Mouse (Mus musculus): ENCODE results near the gene Fntb. TPM values are rescaled to one million over a fixed set of nuclear protein-coding genes. Genes with fewer than 3 reads are reported as not detected.

Gene Fntb
- polyA plus RNA-seq, 1 experiment from 2014 or later = 43.5 TPM

- Histone ChIP-seq H3K4me3 (ENCODE audit: low read depth, low read length) (no peak overlapping the region), H3K9me3 (ENCODE audit: control insufficient read depth, low read length) (no peaks in the 10 kb centered on the region), H3K4me2 (no peak overlapping the region), H3K9ac (ENCODE audit: low read length) (no peak overlapping the region), H3K27ac (ENCODE audit: low read depth, low read length) (no peak overlapping the region), H3K27me3 (ENCODE audit: control insufficient read depth, insufficient read depth, low read length) (peaks cover 12% of the 10 kb centered on the region), H3K36me3 (ENCODE audit: control insufficient read depth, insufficient read depth, low read length) (no peaks in the 10 kb centered on the region), H3K4me1 (ENCODE audit: control insufficient read depth, insufficient read depth, low read length) (peaks cover 27% of the 10 kb centered on the region)
- WGBS = 90% methylated on average over 9 of the region's 9 CpGs
- no peak for DNase-seq (ENCODE audit: low spot score, missing footprints)
- no peak for ATAC-seq (ENCODE audit: low FRiP score)
Measured at GRCm38 (mm10) chr12:76818908-76819307, 53.5 kb downstream of the Fntb start.

DNA sequence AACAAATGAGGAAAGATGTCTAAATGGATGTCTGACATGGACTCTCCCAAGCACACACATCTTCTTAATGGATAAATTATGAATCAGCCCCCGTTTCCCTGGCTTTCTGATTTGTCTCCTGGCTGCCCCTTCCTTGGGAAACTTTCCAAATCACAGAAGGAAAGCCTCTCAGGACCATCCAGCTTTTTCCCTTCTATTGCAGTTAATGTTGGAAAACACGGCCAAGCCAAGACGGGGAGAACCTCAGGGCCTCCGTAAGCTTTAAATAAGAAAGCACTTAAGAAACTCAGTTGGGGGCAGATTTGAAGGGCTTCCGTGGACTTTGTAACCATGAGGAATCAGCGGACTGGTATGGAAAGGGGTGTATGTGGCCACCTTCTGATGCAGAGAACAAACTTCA is 54.4 kb downstream of the Fntb start:
- DNase-seq (ENCODE audit: low spot score, missing footprints) (no peak), ATAC-seq (ENCODE audit: low FRiP score) (no peak)
- Histone ChIP-seq H3K4me2 (no peak overlapping the region), H3K27me3 (ENCODE audit: control insufficient read depth, insufficient read depth, low read length) (peaks cover 12% of the 10 kb centered on the region), H3K36me3 (ENCODE audit: control insufficient read depth, insufficient read depth, low read length) (no peaks in the 10 kb centered on the region), H3K9ac (ENCODE audit: low read length) (no peak overlapping the region), H3K4me1 (ENCODE audit: control insufficient read depth, insufficient read depth, low read length) (peaks cover 27% of the 10 kb centered on the region), H3K4me3 (ENCODE audit: low read depth, low read length) (no peak overlapping the region), H3K27ac (ENCODE audit: low read depth, low read length) (no peak overlapping the region), H3K9me3 (ENCODE audit: control insufficient read depth, low read length) (no peaks in the 10 kb centered on the region)
- 58% methylated on average over 6 of the region's 6 CpGs for WGBS

DNA sequence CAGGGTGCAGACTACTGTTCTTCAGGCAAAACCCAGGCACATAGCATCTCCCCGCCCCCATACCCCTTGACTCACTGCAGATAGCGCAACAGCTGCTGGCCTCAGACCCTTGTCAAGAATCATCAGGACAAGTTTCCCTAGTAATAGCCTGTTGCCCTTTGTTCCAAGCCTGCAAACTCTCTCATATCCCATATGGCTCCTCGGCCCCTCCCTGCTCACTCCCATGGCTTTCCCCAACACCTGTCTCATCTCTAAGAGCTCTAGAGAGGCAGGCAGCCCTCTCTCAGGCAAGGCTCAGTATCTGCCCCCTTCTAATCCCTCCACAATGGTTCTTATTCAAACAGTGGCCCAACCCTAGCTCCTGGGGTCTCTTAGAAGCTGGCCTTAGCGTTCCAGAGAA is 55.2 kb downstream of the Fntb start:
- Histone ChIP-seq H3K36me3 (ENCODE audit: control insufficient read depth, insufficient read depth, low read length) (no peaks in the 10 kb centered on the region), H3K4me3 (ENCODE audit: low read depth, low read length) (no peak overlapping the region), H3K9me3 (ENCODE audit: control insufficient read depth, low read length) (no peaks in the 10 kb centered on the region), H3K9ac (ENCODE audit: low read length) (no peak overlapping the region), H3K27ac (ENCODE audit: low read depth, low read length) (no peak overlapping the region), H3K4me2 (peak overlapping the region; percentile 92; the same call in 1 of the 2 replicates), H3K27me3 (ENCODE audit: control insufficient read depth, insufficient read depth, low read length) (peaks cover 12% of the 10 kb centered on the region), H3K4me1 (ENCODE audit: control insufficient read depth, insufficient read depth, low read length) (peaks cover 27% of the 10 kb centered on the region)
- peak; percentile 87 for DNase-seq (ENCODE audit: low spot score, missing footprints)
- WGBS = 42% methylated on average over 4 of the region's 4 CpGs
- no peak for ATAC-seq (ENCODE audit: low FRiP score)

- peaks cover 25% of the 10 kb centered on the region for H3K4me1 ChIP-seq (ENCODE audit: control insufficient read depth, insufficient read depth, low read length)
- no peak overlapping the region for H3K27ac ChIP-seq (ENCODE audit: low read depth, low read length)
Measured at GRCm38 (mm10) chr12:76822002-76822650, 56.7 kb downstream of the Fntb start.

DNA sequence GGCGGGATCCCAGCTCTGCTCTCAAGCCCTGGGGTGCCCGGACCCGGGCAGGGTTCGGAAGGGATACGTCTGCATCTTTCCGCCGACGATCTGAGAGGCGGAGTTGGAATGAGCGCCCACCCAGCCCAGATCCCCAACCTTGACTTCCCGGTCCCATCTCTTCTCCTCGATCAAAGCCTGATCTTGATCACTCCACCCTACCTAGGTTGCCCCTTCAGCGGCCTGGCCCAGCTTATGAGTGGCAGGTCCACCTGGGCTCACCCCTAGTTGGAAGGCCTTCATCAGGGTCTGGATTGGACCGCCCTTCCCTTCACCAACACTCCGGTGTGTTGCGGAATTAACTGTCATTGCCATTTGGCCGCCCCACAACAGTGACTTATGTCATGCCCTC is 57.3 kb downstream of the Fntb start, which contains the start of gene Rab15:
Gene Rab15, minus strand, starts transcription at position 258 of the 391 bp plus-strand sequence.
- Histone ChIP-seq H3K4me3 (ENCODE audit: low read depth, low read length) (peak within 1 kb of the TSS; percentile 68), H3K36me3 (ENCODE audit: control insufficient read depth, insufficient read depth, low read length) (no peaks in the 10 kb centered on the region), H3K9me3 (ENCODE audit: control insufficient read depth, low read length) (no peaks in the 10 kb centered on the region), H3K4me2 (peak within 1 kb of the TSS; percentile 92), H3K27ac (ENCODE audit: low read depth, low read length) (no peak within 1 kb of the TSS), H3K4me1 (ENCODE audit: control insufficient read depth, insufficient read depth, low read length) (peaks cover 25% of the 10 kb centered on the region), H3K9ac (ENCODE audit: low read length) (peak within 1 kb of the TSS; percentile 76), H3K27me3 (ENCODE audit: control insufficient read depth, insufficient read depth, low read length) (peaks cover 12% of the 10 kb centered on the region)
- WGBS = 2% methylated on average over 17 of the region's 17 CpGs
- peak; percentile 95 for DNase-seq (ENCODE audit: low spot score, missing footprints)
- ATAC-seq (ENCODE audit: low FRiP score) = peak; percentile 26; the same call in 1 of the 2 replicates

More at GRCm38 (mm10) chr12:76822002-76822650, 56.7 kb downstream of the Fntb start:
- Histone ChIP-seq H3K9me3 (ENCODE audit: control insufficient read depth, low read length) (no peaks in the 10 kb centered on the region), H3K4me3 (ENCODE audit: low read depth, low read length) (peak overlapping the region; percentile 68), H3K36me3 (ENCODE audit: control insufficient read depth, insufficient read depth, low read length) (no peaks in the 10 kb centered on the region), H3K9ac (ENCODE audit: low read length) (peak overlapping the region; percentile 76), H3K4me2 (peak overlapping the region; percentile 92), H3K27me3 (ENCODE audit: control insufficient read depth, insufficient read depth, low read length) (peaks cover 12% of the 10 kb centered on the region)
- ATAC-seq (ENCODE audit: low FRiP score) (peak; percentile 75), DNase-seq (ENCODE audit: low spot score, missing footprints) (peak; percentile 95)
- 1% methylated on average over 41 of the region's 66 CpGs for WGBS

- DNase-seq (ENCODE audit: low spot score, missing footprints) = no peak
- Histone ChIP-seq H3K36me3 (ENCODE audit: control insufficient read depth, insufficient read depth, low read length) (no peaks in the 10 kb centered on the region), H3K4me1 (ENCODE audit: control insufficient read depth, insufficient read depth, low read length) (peaks cover 15% of the 10 kb centered on the region), H3K4me3 (ENCODE audit: low read depth, low read length) (no peak overlapping the region), H3K9ac (ENCODE audit: low read length) (no peak overlapping the region), H3K4me2 (no peak overlapping the region), H3K27me3 (ENCODE audit: control insufficient read depth, insufficient read depth, low read length) (peaks cover 12% of the 10 kb centered on the region), H3K9me3 (ENCODE audit: control insufficient read depth, low read length) (no peaks in the 10 kb centered on the region), H3K27ac (ENCODE audit: low read depth, low read length) (no peak overlapping the region)
- no peak for ATAC-seq (ENCODE audit: low FRiP score)
- 69% methylated on average over 4 of the region's 4 CpGs for WGBS
Measured at GRCm38 (mm10) chr12:76825283-76825682, 59.9 kb downstream of the Fntb start.

GRCm38 (mm10) chr12:76832704-76833103 is 67.3 kb downstream of the Fntb start:
- H3K27ac ChIP-seq (ENCODE audit: low read depth, low read length) = no peak overlapping the region
- no peaks in the 10 kb centered on the region for H3K36me3 ChIP-seq (ENCODE audit: control insufficient read depth, insufficient read depth, low read length)
- no peaks in the 10 kb centered on the region for H3K9me3 ChIP-seq (ENCODE audit: control insufficient read depth, low read length)
- no peaks in the 10 kb centered on the region for H3K27me3 ChIP-seq (ENCODE audit: control insufficient read depth, insufficient read depth, low read length)
- no peak overlapping the region for H3K4me2 ChIP-seq
- ATAC-seq (ENCODE audit: low FRiP score) = no peak
- 3% methylated on average over 3 of the region's 3 CpGs for WGBS
- peak; percentile 86 for DNase-seq (ENCODE audit: low spot score, missing footprints)
- no peaks in the 10 kb centered on the region; the same call in 1 of the 2 replicates for H3K4me1 ChIP-seq (ENCODE audit: control insufficient read depth, insufficient read depth, low read length)
- no peak overlapping the region for H3K9ac ChIP-seq (ENCODE audit: low read length)
- H3K4me3 ChIP-seq (ENCODE audit: low read depth, low read length) = no peak overlapping the region

- WGBS = under 1% methylated on average over 43 of the region's 43 CpGs
- ATAC-seq (ENCODE audit: low FRiP score) = peak; percentile 99
- no peak overlapping the region; the same call in 1 of the 2 replicates for H3K27ac ChIP-seq (ENCODE audit: low read depth, low read length)
Measured at GRCm38 (mm10) chr12:76837101-76837843, 71.9 kb downstream of the Fntb start.

More at GRCm38 (mm10) chr12:76837101-76837843, 71.9 kb downstream of the Fntb start:
- Histone ChIP-seq H3K36me3 (ENCODE audit: control insufficient read depth, insufficient read depth, low read length) (no peaks in the 10 kb centered on the region), H3K9ac (ENCODE audit: low read length) (peak overlapping the region; percentile 81), H3K4me1 (ENCODE audit: control insufficient read depth, insufficient read depth, low read length) (peaks cover 2% of the 10 kb centered on the region; the same call in 1 of the 2 replicates), H3K4me2 (peak overlapping the region; percentile 74), H3K4me3 (ENCODE audit: low read depth, low read length) (peak overlapping the region; percentile 71), H3K27me3 (ENCODE audit: control insufficient read depth, insufficient read depth, low read length) (no peaks in the 10 kb centered on the region), H3K9me3 (ENCODE audit: control insufficient read depth, low read length) (no peaks in the 10 kb centered on the region)
- peak; percentile 100 for DNase-seq (ENCODE audit: low spot score, missing footprints)
